In the genomic region with DNA sequence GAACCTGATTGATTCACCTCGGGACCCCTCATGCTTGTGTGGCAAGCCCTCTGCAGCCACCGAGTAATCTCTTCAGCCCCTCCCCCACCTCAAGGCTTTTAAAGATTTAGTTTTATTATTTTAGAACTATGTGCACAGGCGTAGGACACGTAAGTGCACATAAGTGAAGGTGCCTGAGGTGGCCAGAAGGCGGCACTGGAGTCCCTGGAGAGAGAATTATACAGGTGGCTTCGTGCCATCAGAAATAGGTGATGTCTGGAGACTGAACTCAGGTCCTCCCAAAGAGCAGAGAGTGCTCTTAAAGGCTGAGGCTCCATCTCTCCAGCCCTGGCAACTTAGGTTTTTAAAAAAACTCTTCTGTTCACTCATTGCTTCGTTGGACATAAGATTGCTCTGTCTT, we compare ENCODE assay signal across 15 mouse cellular contexts.
DNase-seq lines count a peak whose midpoint lies in the region; ATAC-seq and TF ChIP-seq lines count a peak whose summit lies in the region.
"Had no signal": no experiment of that assay in that cellular context is flagged by ENCODE, and none has a peak within 500 bp of the region (broad histone marks: within the 10 kb centered on the region; RNA-seq: fewer than 3 reads in every experiment).

No protein-coding gene starts in this region.

- no peak for TF ChIP-seq EP300 in CH12.LX (IDR thresholded peaks at IDR 0.05; ENCODE audit: low read length)

- H3K4me3 ChIP-seq in gastrocnemius, adult 2 months: no peak overlapping the region
- H3K4me3 ChIP-seq in kidney, postnatal 0 days (replicated peaks; ENCODE audit: low read depth, low read length): no peak overlapping the region
- H3K4me3 ChIP-seq in kidney, embryonic 15.5 days (replicated peaks): no peak overlapping the region
- no peak overlapping the region for H3K4me3 ChIP-seq in CH12.LX (replicated peaks in 1 of 3; ENCODE audit: low read depth in 2 of 3, low read length in 2 of 3, poor library complexity in 1 of 3)
- H3K4me3 ChIP-seq: forebrain, embryonic 12.5 days; lung, embryonic 15.5 days; midbrain, embryonic 15.5 days; neural tube, embryonic 12.5 days had no signal

- H3K27ac ChIP-seq in gastrocnemius, adult 2 months: no peak overlapping the region
- H3K27ac ChIP-seq in kidney, postnatal 0 days: no peak overlapping the region
- no peak overlapping the region for H3K27ac ChIP-seq in kidney, embryonic 15.5 days
- no peak overlapping the region for H3K27ac ChIP-seq in CH12.LX (ENCODE audit: insufficient read depth, low read depth)
- H3K27ac ChIP-seq: forebrain, embryonic 12.5 days; lung, embryonic 15.5 days; midbrain, embryonic 15.5 days; neural tube, embryonic 12.5 days had no signal

- no peaks in the 10 kb centered on the region for H3K79me2 ChIP-seq in CH12.LX (replicated peaks; ENCODE audit: control insufficient read depth, extremely low read depth, insufficient read depth, poor library complexity, severe bottlenecking)

- in situ Hi-C loops in CH12.LX (cut with MboI; ENCODE audit: low pct_ligation_motif_present, low pct_unique_long_range_greater_than_20kb, low sequenced_read_pairs): no loop called here

- H3K9ac ChIP-seq in kidney, postnatal 0 days (ENCODE audit: low read depth, low read length): no peak overlapping the region
- no peak overlapping the region for H3K9ac ChIP-seq in kidney, embryonic 15.5 days
- no peak overlapping the region for H3K9ac ChIP-seq in CH12.LX (ENCODE audit: insufficient read depth, low read depth)
- H3K9ac ChIP-seq: forebrain, embryonic 12.5 days; lung, embryonic 15.5 days; midbrain, embryonic 15.5 days; neural tube, embryonic 12.5 days had no signal

- dilution Hi-C loops in CH12.LX (cut with MboI; ENCODE audit: extremely low pct_ligation_motif_present, extremely low pct_unique_long_range_greater_than_20kb, low sequenced_read_pairs): no loop called here

- H3K9me3 ChIP-seq in kidney, postnatal 0 days (replicated peaks; ENCODE audit: low read length): no peaks in the 10 kb centered on the region
- no peaks in the 10 kb centered on the region for H3K9me3 ChIP-seq in kidney, embryonic 15.5 days (replicated peaks)
- no peaks in the 10 kb centered on the region for H3K9me3 ChIP-seq in CH12.LX (replicated peaks; ENCODE audit: low read length)
- H3K9me3 ChIP-seq: forebrain, embryonic 12.5 days; lung, embryonic 15.5 days; midbrain, embryonic 15.5 days; neural tube, embryonic 12.5 days had no signal

- no peaks in the 10 kb centered on the region for H3K4me1 ChIP-seq in kidney, postnatal 0 days (replicated peaks; ENCODE audit: insufficient read depth, low read length)
- H3K4me1 ChIP-seq in kidney, embryonic 15.5 days: no peaks in the 10 kb centered on the region
- H3K4me1 ChIP-seq in CH12.LX (ENCODE audit: control insufficient read depth in 1 of 2, insufficient read depth in 2 of 2): no peaks in the 10 kb centered on the region
- H3K4me1 ChIP-seq: lung, embryonic 15.5 days; neural tube, embryonic 12.5 days had no signal

- intact Hi-C loops in gastrocnemius, adult 2 months (cut with DNase I): no loop called here

- no peaks in the 10 kb centered on the region for H3K36me3 ChIP-seq in kidney, postnatal 0 days (ENCODE audit: insufficient read depth, low read length)
- H3K36me3 ChIP-seq in kidney, embryonic 15.5 days: no peaks in the 10 kb centered on the region
- H3K36me3 ChIP-seq in CH12.LX (replicated peaks in 1 of 2; ENCODE audit: control insufficient read depth in 1 of 2, insufficient read depth in 1 of 2, low read length in 1 of 2): no peaks in the 10 kb centered on the region
- H3K36me3 ChIP-seq: forebrain, embryonic 12.5 days; lung, embryonic 15.5 days; midbrain, embryonic 15.5 days; neural tube, embryonic 12.5 days had no signal

- 59% methylated on average over 7 of the region's 7 CpGs for WGBS in kidney, postnatal 0 days
- 65% methylated on average over 7 of the region's 7 CpGs for WGBS in kidney, embryonic 15.5 days

- no peak for ATAC-seq in kidney, postnatal 0 days (replicated peaks; ENCODE audit: low FRiP score, low read depth)
- ATAC-seq in kidney, embryonic 15.5 days (replicated peaks; ENCODE audit: low FRiP score): no peak
- ATAC-seq: midbrain, embryonic 15.5 days had no signal

- peak; percentile 21 for TF ChIP-seq RAD21 in CH12.LX (IDR thresholded peaks at IDR 0.05; ENCODE audit: low read depth, low read length)

- no peak for DNase-seq in gastrocnemius, adult 2 months
- no peak for DNase-seq in gastrocnemius, adult 8-10 months (ENCODE audit: low spot score in 2 of 2)
- DNase-seq in kidney, postnatal 0 days (ENCODE audit: low spot score): no peak
- DNase-seq in CH12.LX (ENCODE audit: extremely low read depth) (no peak), R1 (ENCODE audit: low read depth, low spot score) (peak; percentile 37)
- DNase-seq in right cerebral cortex, postnatal 10 days (ENCODE audit: low spot score in 2 of 2): no peak
- DNase-seq in thymus, postnatal 25 days: no peak
- DNase-seq: B cell, adult 2 months; kidney, postnatal 25 days had no signal

- TF ChIP-seq POLR2A in CH12.LX (IDR thresholded peaks at IDR 0.05; ENCODE audit: low read depth, low read length): no peak

- peak; percentile 8; the same call in 1 of the 2 replicates for TF ChIP-seq CTCF in gastrocnemius, adult 2 months (IDR thresholded peaks at IDR 0.05)
- peak; percentile 41; the same call in 1 of the 2 replicates for TF ChIP-seq CTCF in kidney, postnatal 0 days (IDR thresholded peaks at IDR 0.05; ENCODE audit: low read depth)
- peak in 1 of 2 experiments; percentile 37; a peak in 2 of 4 replicates for TF ChIP-seq CTCF in CH12.LX (conservative IDR thresholded peaks at IDR 0.05 in 1 of 2, IDR thresholded peaks at IDR 0.05 in 1 of 2; ENCODE audit: low read depth in 2 of 2, low read length in 2 of 2)

- no peaks in the 10 kb centered on the region for H3K27me3 ChIP-seq in kidney, postnatal 0 days (ENCODE audit: insufficient read depth, low read length)
- no peaks in the 10 kb centered on the region for H3K27me3 ChIP-seq in kidney, embryonic 15.5 days
- peaks cover 29% of the 10 kb centered on the region for H3K27me3 ChIP-seq in CH12.LX (replicated peaks)
- H3K27me3 ChIP-seq: forebrain, embryonic 12.5 days; lung, embryonic 15.5 days; midbrain, embryonic 15.5 days; neural tube, embryonic 12.5 days had no signal

- no peak overlapping the region for H3K4me2 ChIP-seq in kidney, postnatal 0 days (ENCODE audit: low read length)
- H3K4me2 ChIP-seq in kidney, embryonic 15.5 days: no peak overlapping the region
- no peak overlapping the region for H3K4me2 ChIP-seq in CH12.LX (ENCODE audit: insufficient read depth, low read depth, poor library complexity, severe bottlenecking)
- H3K4me2 ChIP-seq: forebrain, embryonic 12.5 days; liver, embryonic 11.5 days; lung, embryonic 15.5 days; midbrain, embryonic 15.5 days; neural tube, embryonic 12.5 days had no signal

TF ChIP-seq in CH12.LX, 34 proteins besides CTCF, POLR2A, EP300 and RAD21:
- TF ChIP-seq MAFK (IDR thresholded peaks at IDR 0.05; ENCODE audit: insufficient replicate concordance, low read length): no peak
- no peak for TF ChIP-seq MAZ (IDR thresholded peaks at IDR 0.05; ENCODE audit: low read depth, low read length)
- no peak for TF ChIP-seq ZNF384 (IDR thresholded peaks at IDR 0.05; ENCODE audit: low read depth, low read length)
- TF ChIP-seq ZC3H11A (IDR thresholded peaks at IDR 0.05; ENCODE audit: low read depth, low read length): no peak
- no peak for TF ChIP-seq JUN (IDR thresholded peaks at IDR 0.05; ENCODE audit: insufficient read depth, low read depth, low read length)
- TF ChIP-seq TCF12 (IDR thresholded peaks at IDR 0.05; ENCODE audit: low read depth, low read length): no peak
- TF ChIP-seq RCOR1 (conservative IDR thresholded peaks at IDR 0.05; ENCODE audit: low read depth, low read length): no peak
- TF ChIP-seq USF2 (conservative IDR thresholded peaks at IDR 0.05; ENCODE audit: low read depth, low read length): no peak
- no peak for TF ChIP-seq TBP (conservative IDR thresholded peaks at IDR 0.05; ENCODE audit: low read depth, low read length)
- no peak for TF ChIP-seq MEF2A (IDR thresholded peaks at IDR 0.05; ENCODE audit: borderline replicate concordance, low read depth, low read length)
- TF ChIP-seq JUND (conservative IDR thresholded peaks at IDR 0.05; ENCODE audit: low read depth, low read length): no peak
- no peak for TF ChIP-seq BHLHE40 (IDR thresholded peaks at IDR 0.05; ENCODE audit: low read depth, low read length)
- no peak for TF ChIP-seq NELFE (IDR thresholded peaks at IDR 0.05; ENCODE audit: low read depth, low read length)
- TF ChIP-seq SIN3A (IDR thresholded peaks at IDR 0.05; ENCODE audit: low read length): no peak
- TF ChIP-seq MXI1 (IDR thresholded peaks at IDR 0.05; ENCODE audit: low read depth, low read length): no peak
- TF ChIP-seq E2F4 (IDR thresholded peaks at IDR 0.05; ENCODE audit: insufficient replicate concordance, low read depth, low read length): no peak
